Mouse (Mus musculus) right cerebral cortex, postnatal 4 days (tissue): Measurements from ENCODE around the gene Cryaa.

Experiments
- DNase-seq: peaks from one replicate; pipeline ENCODE4 v3.0.0-alpha.2; 2022

Gene Cryaa

DNA sequence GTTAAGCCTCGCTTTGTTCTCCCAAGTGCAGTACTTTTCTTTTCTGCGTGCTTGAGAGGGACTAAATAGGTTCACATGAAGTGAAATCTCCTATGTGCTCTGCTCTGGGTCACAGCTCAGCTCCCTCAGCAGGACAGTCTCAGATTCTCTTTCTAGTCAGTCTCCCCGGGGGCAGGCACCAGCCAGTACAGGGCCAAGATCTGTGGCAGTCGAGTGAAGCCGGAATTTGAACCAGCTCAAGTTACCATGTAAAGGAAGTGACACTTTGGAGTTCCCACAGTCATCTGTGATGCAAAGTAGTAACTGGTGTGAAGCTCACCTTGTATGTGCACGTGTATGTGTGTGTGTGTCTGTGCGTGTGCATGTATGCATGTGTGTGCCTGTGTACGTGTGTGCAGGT is 32.8 kb downstream of the Cryaa start:
- no peak for DNase-seq

GRCm38 (mm10) chr17:31713709-31714108 is 36.1 kb downstream of the Cryaa start:
- no peak for DNase-seq

DNA sequence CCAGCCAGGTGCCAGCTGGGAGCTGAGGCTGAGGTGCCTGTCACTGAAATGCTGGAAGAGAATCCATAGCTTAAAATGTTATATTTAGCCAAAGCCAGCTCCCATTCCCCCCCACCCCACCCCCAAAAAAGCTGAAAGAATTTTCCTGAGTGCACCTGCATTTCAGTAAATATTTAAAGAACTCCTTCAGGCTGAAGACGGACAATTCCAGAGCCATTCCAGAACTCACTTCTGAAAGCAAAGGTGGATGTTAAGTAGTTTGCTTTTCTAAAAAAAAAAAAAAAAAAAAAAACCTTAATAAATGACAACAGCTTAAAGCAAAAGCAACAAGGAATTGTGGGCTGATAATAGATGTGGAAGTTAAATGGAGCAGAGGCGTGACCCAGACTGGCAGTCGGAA is 36.5 kb downstream of the Cryaa start:
- DNase-seq: no peak

DNA sequence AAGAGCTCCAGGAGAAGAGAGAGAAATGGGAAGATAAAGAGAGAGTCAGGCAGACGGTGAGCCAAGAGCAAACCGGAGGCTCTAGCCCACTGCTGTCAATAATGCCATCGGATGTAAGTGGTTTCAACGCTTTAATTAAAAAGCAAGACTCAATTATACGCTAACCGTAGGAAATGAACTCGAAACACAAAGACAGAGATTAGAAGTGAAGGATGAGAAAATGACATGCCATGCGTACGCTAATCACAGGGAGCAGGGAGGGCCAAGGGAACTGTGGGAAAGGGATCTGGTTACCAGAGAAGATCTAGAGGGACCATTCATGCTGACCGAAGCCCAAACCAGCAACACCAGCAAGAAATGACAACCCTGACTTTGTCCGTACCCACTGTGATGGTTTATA is 37.4 kb downstream of the Cryaa start:
- DNase-seq: no peak

DNA sequence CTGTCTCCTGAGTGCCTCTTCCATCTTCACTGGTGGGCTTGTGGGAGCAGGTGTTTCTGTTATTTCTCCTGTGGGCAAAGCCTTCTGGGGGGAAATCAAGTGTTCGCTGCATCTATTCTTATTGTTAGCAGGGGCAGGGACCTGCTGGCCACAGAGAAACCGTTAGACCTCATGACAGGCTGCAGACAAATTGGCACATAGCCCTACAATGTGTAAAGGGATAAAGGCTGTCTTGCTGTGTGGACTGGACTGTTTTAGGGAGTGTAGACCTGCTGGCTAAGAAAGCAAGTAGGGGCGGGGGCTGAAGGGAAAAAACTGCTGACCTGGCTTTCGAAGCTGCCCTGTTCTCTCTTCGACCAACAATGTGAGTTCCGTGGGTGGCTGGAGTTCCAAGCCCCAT is 44.0 kb downstream of the Cryaa start:
- DNase-seq: no peak

- no peak for DNase-seq
These were observed 47.8 kb downstream of the Cryaa start for GRCm38 (mm10) chr17:31725366-31725765.

DNA sequence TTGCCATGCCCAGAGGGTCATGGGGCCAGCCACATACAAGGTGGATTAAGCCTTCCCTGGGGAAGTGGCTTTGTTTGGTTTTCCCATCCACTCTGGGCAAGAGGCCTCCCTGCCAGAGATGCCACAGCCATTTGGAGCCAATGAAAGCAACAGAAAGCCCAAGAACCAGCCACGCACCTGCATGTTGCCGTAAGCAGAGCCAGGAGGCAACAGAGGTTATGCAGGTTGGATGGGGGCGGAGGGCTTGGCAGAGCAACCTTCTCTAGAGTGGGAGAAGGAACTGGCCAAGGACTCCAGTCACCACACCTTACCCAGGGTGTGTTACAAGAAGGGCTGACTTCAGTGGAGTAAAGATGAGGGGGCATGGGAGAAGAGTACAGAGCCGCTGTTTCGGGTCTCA is 48.6 kb downstream of the Cryaa start:
- no peak for DNase-seq

DNA sequence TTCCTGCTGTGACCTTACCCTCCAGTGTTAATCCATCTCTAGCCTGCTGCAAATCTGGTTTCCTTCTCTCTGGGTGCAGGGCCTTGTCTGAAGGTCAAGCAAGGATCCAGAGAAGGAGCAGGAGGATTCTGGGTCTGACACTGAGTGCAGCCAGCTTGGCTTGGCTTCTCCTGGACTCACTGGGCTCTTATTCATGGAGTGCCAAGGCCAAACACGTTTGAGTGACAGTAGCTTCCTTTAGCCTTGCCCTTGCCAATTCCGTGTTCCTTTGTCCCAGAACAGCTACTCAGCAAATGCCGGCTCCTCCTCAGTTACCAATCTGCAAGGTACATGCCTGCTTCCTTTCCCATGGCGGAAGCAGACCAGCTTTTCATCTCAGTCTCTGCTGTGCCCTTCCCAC is 49.6 kb downstream of the Cryaa start:
- no peak for DNase-seq

DNA sequence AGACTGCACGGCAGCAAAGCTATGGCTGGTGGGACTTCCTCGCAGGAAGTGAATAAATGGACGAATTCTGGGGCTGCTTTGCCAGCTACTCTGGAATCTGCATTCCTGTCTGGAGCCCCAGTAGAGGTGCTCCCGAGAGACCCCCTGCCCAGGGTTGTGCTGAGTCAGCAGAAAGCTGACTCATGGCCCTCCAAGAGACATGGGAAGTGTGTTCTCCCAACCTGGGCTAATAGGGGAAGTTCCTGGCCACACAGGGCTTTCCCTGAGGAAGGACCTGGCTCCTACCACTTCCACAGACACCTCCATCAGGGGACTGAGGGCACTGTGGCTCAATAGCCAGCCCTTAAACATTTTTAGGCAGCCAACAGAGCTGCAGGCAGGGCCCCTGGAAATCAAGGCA is 50.4 kb downstream of the Cryaa start:
- DNase-seq: no peak

- DNase-seq: no peak
These were observed 51.4 kb downstream of the Cryaa start for GRCm38 (mm10) chr17:31728968-31729501.

DNA sequence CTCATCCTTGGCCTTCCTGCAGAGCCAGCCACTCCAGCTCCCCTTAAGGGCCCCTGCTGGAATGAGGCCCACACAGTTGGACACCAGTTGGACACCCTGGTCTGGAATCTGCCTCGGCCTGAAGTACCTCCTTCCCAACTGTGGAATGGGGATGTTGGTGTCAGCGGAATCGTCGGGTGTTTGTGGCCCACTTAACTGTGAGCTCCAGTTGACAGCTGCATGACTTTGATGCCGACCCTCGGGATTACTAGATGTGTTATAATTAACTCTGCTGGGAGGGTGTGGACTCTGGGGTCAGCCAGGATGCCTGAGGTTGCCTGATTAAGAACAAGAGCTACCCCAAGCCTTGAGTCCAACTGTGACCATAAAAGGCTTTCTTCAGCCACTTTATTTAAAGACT is 53.4 kb downstream of the Cryaa start:
- DNase-seq: no peak
